Mouse (Mus musculus) embryo, embryonic 11.5 days (tissue): ENCODE results near the gene Scarf2.
A peak's percentile ranks its signal among the peaks of the same experiment; 100 is the strongest.

Experiments used
- DNase-seq: peaks from one replicate; pipeline ENCODE4 v3.0.0-alpha.2; 2012; ENCODE audit warnings: low read depth, low spot score

The Scarf2 gene

GRCm38 (mm10) chr16:17830385-17831178 lies 33.5 kb downstream of the Scarf2 start:
- no peak for DNase-seq

GRCm38 (mm10) chr16:17831781-17832180 lies 34.7 kb downstream of the Scarf2 start:
- DNase-seq: no peak

GRCm38 (mm10) chr16:17832821-17833220 lies 35.7 kb downstream of the Scarf2 start, which contains the start of gene B830017H08Rik:
Gene B830017H08Rik, plus strand, starts transcription at chr16:17833121.
- no peak for DNase-seq

- DNase-seq: no peak
Measured at GRCm38 (mm10) chr16:17833321-17833680, 36.2 kb downstream of the Scarf2 start.

- DNase-seq: no peak
Measured at GRCm38 (mm10) chr16:17833681-17834399, 36.8 kb downstream of the Scarf2 start.

- no peak for DNase-seq
Measured at GRCm38 (mm10) chr16:17834543-17834942, 37.5 kb downstream of the Scarf2 start.

- no peak for DNase-seq
Measured at GRCm38 (mm10) chr16:17835481-17835880, 38.4 kb downstream of the Scarf2 start.

GRCm38 (mm10) chr16:17838051-17838450 lies 41.0 kb downstream of the Scarf2 start, which contains the start of gene Car15:
Gene Car15, minus strand, starts transcription at chr16:17838364.
- no peak for DNase-seq

GRCm38 (mm10) chr16:17839976-17840375 lies 42.9 kb downstream of the Scarf2 start:
- DNase-seq: no peak

GRCm38 (mm10) chr16:17842437-17842836 lies 45.4 kb downstream of the Scarf2 start:
- no peak for DNase-seq

GRCm38 (mm10) chr16:17843701-17844365 lies 46.8 kb downstream of the Scarf2 start:
- no peak for DNase-seq

GRCm38 (mm10) chr16:17848431-17848830 lies 51.3 kb downstream of the Scarf2 start:
- DNase-seq: no peak

- peak; percentile 62 for DNase-seq
Measured at GRCm38 (mm10) chr16:17848928-17849327, 51.8 kb downstream of the Scarf2 start.

- DNase-seq: no peak
Measured at GRCm38 (mm10) chr16:17849486-17849885, 52.4 kb downstream of the Scarf2 start.

- DNase-seq: no peak
Measured at GRCm38 (mm10) chr16:17851331-17851730, 54.2 kb downstream of the Scarf2 start.

GRCm38 (mm10) chr16:17851860-17852259 lies 54.8 kb downstream of the Scarf2 start:
- no peak for DNase-seq

- no peak for DNase-seq
Measured at GRCm38 (mm10) chr16:17853263-17853662, 56.2 kb downstream of the Scarf2 start.

- no peak for DNase-seq
Measured at GRCm38 (mm10) chr16:17857157-17857556, 60.1 kb downstream of the Scarf2 start.
